Mouse (Mus musculus) embryo, embryonic 10.5 days (tissue): ENCODE results near the gene Clint1.

Source experiments
- DNase-seq: peaks from one replicate; pipeline ENCODE4 v3.0.0-alpha.2; 2015; ENCODE audit warnings: low spot score

The Clint1 gene

GRCm38 (mm10) chr11:45884029-45884428 lies 32.2 kb downstream of the Clint1 start:
- peak; percentile 73 for DNase-seq

- no peak for DNase-seq
Measured at GRCm38 (mm10) chr11:45885606-45886230, 33.9 kb downstream of the Clint1 start.

GRCm38 (mm10) chr11:45886596-45886995 lies 34.7 kb downstream of the Clint1 start:
- no peak for DNase-seq

GRCm38 (mm10) chr11:45888471-45889030 lies 36.7 kb downstream of the Clint1 start:
- no peak for DNase-seq

GRCm38 (mm10) chr11:45889981-45890380 lies 38.1 kb downstream of the Clint1 start:
- DNase-seq = no peak

GRCm38 (mm10) chr11:45890423-45890822 lies 38.6 kb downstream of the Clint1 start:
- no peak for DNase-seq

- no peak for DNase-seq
Measured at GRCm38 (mm10) chr11:45892861-45893360, 41.1 kb downstream of the Clint1 start.

GRCm38 (mm10) chr11:45897392-45897791 lies 45.5 kb downstream of the Clint1 start:
- no peak for DNase-seq

- DNase-seq = no peak
Measured at GRCm38 (mm10) chr11:45900233-45901015, 48.6 kb downstream of the Clint1 start.

- DNase-seq = no peak
Measured at GRCm38 (mm10) chr11:45906109-45906786, 54.4 kb downstream of the Clint1 start.

- DNase-seq = no peak
Measured at GRCm38 (mm10) chr11:45907301-45907700, 55.5 kb downstream of the Clint1 start.

GRCm38 (mm10) chr11:45908070-45908469 lies 56.2 kb downstream of the Clint1 start:
- DNase-seq = no peak

GRCm38 (mm10) chr11:45908894-45909293 lies 57.0 kb downstream of the Clint1 start:
- no peak for DNase-seq

- no peak for DNase-seq
Measured at GRCm38 (mm10) chr11:45910701-45911100, 58.9 kb downstream of the Clint1 start.

- DNase-seq = no peak
Measured at GRCm38 (mm10) chr11:45916196-45916595, 64.3 kb downstream of the Clint1 start.

GRCm38 (mm10) chr11:45918018-45918417 lies 66.2 kb downstream of the Clint1 start:
- DNase-seq = no peak

GRCm38 (mm10) chr11:45918836-45919235 lies 67.0 kb downstream of the Clint1 start:
- DNase-seq = no peak

GRCm38 (mm10) chr11:45921026-45921425 lies 69.2 kb downstream of the Clint1 start:
- DNase-seq = no peak

- peak; percentile 71 for DNase-seq
Measured at GRCm38 (mm10) chr11:45921480-45921898, 69.6 kb downstream of the Clint1 start.

GRCm38 (mm10) chr11:45925436-45925835 lies 73.6 kb downstream of the Clint1 start:
- DNase-seq = peak; percentile 41

GRCm38 (mm10) chr11:45926640-45927082 lies 74.8 kb downstream of the Clint1 start:
- peak; percentile 91 for DNase-seq

- DNase-seq = no peak
Measured at GRCm38 (mm10) chr11:45927456-45927855, 75.6 kb downstream of the Clint1 start.
